Comparison of ENCODE assay signal across 8 mouse cellular contexts in the genomic region with DNA sequence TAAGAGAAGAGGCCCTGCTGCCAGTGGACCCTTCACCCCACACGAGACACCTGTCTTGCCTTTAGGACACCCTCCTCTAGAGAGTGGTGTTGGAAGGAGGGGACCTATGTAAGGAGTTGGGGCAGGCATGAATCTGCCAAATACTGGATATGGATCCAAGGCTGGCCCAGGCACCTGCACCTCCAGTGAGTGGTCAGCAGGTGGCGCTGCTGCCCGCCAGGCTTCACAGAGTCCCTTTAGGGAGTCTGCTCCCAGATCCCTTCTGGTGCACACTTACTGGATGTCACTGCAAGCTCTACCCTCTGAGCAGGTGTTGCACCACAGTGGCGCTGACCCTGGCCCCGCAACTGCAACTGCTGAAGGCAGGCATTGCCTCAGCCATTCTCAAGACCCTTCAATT. TPM values are rescaled to one million over a fixed set of nuclear protein-coding genes. Genes with fewer than 3 reads are reported as not detected.
DNase-seq lines count a peak whose midpoint lies in the region; ATAC-seq and TF ChIP-seq lines count a peak whose summit lies in the region.

No protein-coding gene starts in this region.

- H3K36me3 ChIP-seq in heart, embryonic 13.5 days = peaks cover 75% of the 10 kb centered on the region
- H3K36me3 ChIP-seq in kidney, postnatal 0 days (ENCODE audit: insufficient read depth, low read length) = peaks cover 23% of the 10 kb centered on the region
- H3K36me3 ChIP-seq in liver, embryonic 13.5 days = peaks cover 66% of the 10 kb centered on the region
- H3K36me3 ChIP-seq in stomach, embryonic 15.5 days = peaks cover 16% of the 10 kb centered on the region; the same call in 1 of the 2 replicates

- no peak overlapping the region for H3K9ac ChIP-seq in heart, embryonic 13.5 days
- no peak overlapping the region for H3K9ac ChIP-seq in kidney, postnatal 0 days (ENCODE audit: low read depth, low read length)
- no peak overlapping the region for H3K9ac ChIP-seq in liver, embryonic 13.5 days
- no peak overlapping the region for H3K9ac ChIP-seq in stomach, embryonic 15.5 days

- peak; percentile 98 for TF ChIP-seq CTCF in kidney, postnatal 0 days (IDR thresholded peaks at IDR 0.05; ENCODE audit: low read depth)

- no peak overlapping the region for H3K4me3 ChIP-seq in heart, embryonic 13.5 days
- no peak overlapping the region for H3K4me3 ChIP-seq in kidney, postnatal 0 days (replicated peaks; ENCODE audit: low read depth, low read length)
- H3K4me3 ChIP-seq in liver, embryonic 13.5 days (replicated peaks) = no peak overlapping the region
- H3K4me3 ChIP-seq in stomach, embryonic 15.5 days (replicated peaks) = no peak overlapping the region

- H3K4me1 ChIP-seq in heart, embryonic 13.5 days = peaks cover 27% of the 10 kb centered on the region
- peaks cover 5% of the 10 kb centered on the region; the same call in 1 of the 2 replicates for H3K4me1 ChIP-seq in kidney, postnatal 0 days (replicated peaks; ENCODE audit: insufficient read depth, low read length)
- peaks cover 36% of the 10 kb centered on the region for H3K4me1 ChIP-seq in liver, embryonic 13.5 days (replicated peaks)
- peaks cover 13% of the 10 kb centered on the region; the same call in 1 of the 2 replicates for H3K4me1 ChIP-seq in stomach, embryonic 15.5 days

- H3K27me3 ChIP-seq in heart, embryonic 13.5 days (replicated peaks) = no peaks in the 10 kb centered on the region
- H3K27me3 ChIP-seq in kidney, postnatal 0 days (ENCODE audit: insufficient read depth, low read length) = no peaks in the 10 kb centered on the region
- H3K27me3 ChIP-seq in liver, embryonic 13.5 days = no peaks in the 10 kb centered on the region
- no peaks in the 10 kb centered on the region for H3K27me3 ChIP-seq in stomach, embryonic 15.5 days (replicated peaks)

- H3K27ac ChIP-seq in heart, embryonic 13.5 days (replicated peaks) = no peak overlapping the region
- no peak overlapping the region for H3K27ac ChIP-seq in kidney, postnatal 0 days
- no peak overlapping the region; the same call in 1 of the 2 replicates for H3K27ac ChIP-seq in liver, embryonic 13.5 days
- no peak overlapping the region for H3K27ac ChIP-seq in stomach, embryonic 15.5 days

- peak; percentile 87 for DNase-seq in CD4-positive, CD25-positive, alpha-beta regulatory T cell, adult 2 months (ENCODE audit: low read depth, low spot score)
- peak; percentile 30 for DNase-seq in brain, embryonic 18.5 days (ENCODE audit: low read depth, low spot score)
- DNase-seq in kidney, postnatal 0 days (ENCODE audit: low spot score) = peak; percentile 86
- peak; percentile 69 for DNase-seq in liver, embryonic 13.5 days
- DNase-seq in neural tube, embryonic 10.5 days (ENCODE audit: extremely low spot score, low spot score) = peak; percentile 80

- no peak overlapping the region for H3K4me2 ChIP-seq in heart, embryonic 13.5 days
- no peak overlapping the region for H3K4me2 ChIP-seq in kidney, postnatal 0 days (ENCODE audit: low read length)
- no peak overlapping the region for H3K4me2 ChIP-seq in liver, embryonic 13.5 days
- H3K4me2 ChIP-seq in stomach, embryonic 15.5 days = no peak overlapping the region

- ATAC-seq in erythroid progenitor cell, adult 5-6 weeks (replicated peaks; ENCODE audit: low FRiP score, poor library complexity, severe bottlenecking) = peak; percentile 75
- ATAC-seq in heart, embryonic 13.5 days (ENCODE audit: extremely low read depth, insufficient number of reproducible peaks, low FRiP score, low TSS enrichment) = peak; percentile 15; the same call in 1 of the 2 replicates
- peak; percentile 40 for ATAC-seq in kidney, postnatal 0 days (replicated peaks; ENCODE audit: low FRiP score, low read depth)
- peak; percentile 54 for ATAC-seq in liver, embryonic 13.5 days (ENCODE audit: low read depth)
- peak; percentile 41 for ATAC-seq in stomach, embryonic 15.5 days (ENCODE audit: insufficient read depth, low FRiP score, low read depth)

- WGBS in heart, embryonic 13.5 days = 15% methylated on average over 5 of the region's 5 CpGs
- 13% methylated on average over 5 of the region's 5 CpGs for WGBS in kidney, postnatal 0 days
- 19% methylated on average over 5 of the region's 5 CpGs for WGBS in liver, embryonic 13.5 days (ENCODE audit: insufficient replicate concordance)
- 10% methylated on average over 5 of the region's 5 CpGs for WGBS in stomach, embryonic 15.5 days

- no peaks in the 10 kb centered on the region for H3K9me3 ChIP-seq in heart, embryonic 13.5 days
- no peaks in the 10 kb centered on the region for H3K9me3 ChIP-seq in kidney, postnatal 0 days (replicated peaks; ENCODE audit: low read length)
- no peaks in the 10 kb centered on the region for H3K9me3 ChIP-seq in liver, embryonic 13.5 days (replicated peaks)
- no peaks in the 10 kb centered on the region for H3K9me3 ChIP-seq in stomach, embryonic 15.5 days

RNA-seq across cellular contexts. Expression of gene Thap3, which starts 7.4 kb away (rescaled TPM):
- total RNA-seq in erythroid progenitor cell, adult 5-6 weeks (2015; ENCODE audit: low replicate concordance) = 6.8 TPM in 1 of 2 replicates, not detected in the other
- total RNA-seq in erythroid progenitor cell, adult 5-6 weeks (2017; ENCODE audit: low replicate concordance) = 4.0 TPM in 1 of 2 replicates, not detected in the other
- polyA plus RNA-seq in heart, embryonic 13.5 days (2015; fragmentation: Nextera tagmentation; extraction: Ambion mirVana) = 26.1 and 28.0 TPM in 2 replicates
- polyA plus RNA-seq in kidney, postnatal 0 days (2015; fragmentation: Nextera tagmentation; extraction: Ambion mirVana) = 34.5 and 35.1 TPM in 2 replicates
- polyA plus RNA-seq in liver, embryonic 13.5 days (2015; fragmentation: Nextera tagmentation; extraction: Ambion mirVana) = 7.8 and 8.1 TPM in 2 replicates
- polyA plus RNA-seq in stomach, embryonic 15.5 days (2015; fragmentation: Nextera tagmentation; extraction: Ambion mirVana) = 39.4 and 39.7 TPM in 2 replicates

RNA-seq across cellular contexts. Expression of gene Phf13, which starts 14.7 kb away (rescaled TPM):
- 2.5 and 2.9 TPM in 2 replicates for total RNA-seq in erythroid progenitor cell, adult 5-6 weeks (2015; ENCODE audit: low replicate concordance)
- total RNA-seq in erythroid progenitor cell, adult 5-6 weeks (2017; ENCODE audit: low replicate concordance) = 0.83 and 4.6 TPM in 2 replicates
- 17.8 and 18.3 TPM in 2 replicates for polyA plus RNA-seq in heart, embryonic 13.5 days (2015; fragmentation: Nextera tagmentation; extraction: Ambion mirVana)
- 23.6 and 23.7 TPM in 2 replicates for polyA plus RNA-seq in kidney, postnatal 0 days (2015; fragmentation: Nextera tagmentation; extraction: Ambion mirVana)
- polyA plus RNA-seq in liver, embryonic 13.5 days (2015; fragmentation: Nextera tagmentation; extraction: Ambion mirVana) = 5.4 and 6.2 TPM in 2 replicates
- 22.1 and 23.4 TPM in 2 replicates for polyA plus RNA-seq in stomach, embryonic 15.5 days (2015; fragmentation: Nextera tagmentation; extraction: Ambion mirVana)

RNA-seq across cellular contexts. Expression of gene Klhl21, which starts 27.2 kb away (rescaled TPM):
- 1.3 and 2.9 TPM in 2 replicates for total RNA-seq in erythroid progenitor cell, adult 5-6 weeks (2015; ENCODE audit: low replicate concordance)
- 0.91 and 1.0 TPM in 2 replicates for total RNA-seq in erythroid progenitor cell, adult 5-6 weeks (2017; ENCODE audit: low replicate concordance)
- 23.2 and 25.9 TPM in 2 replicates for polyA plus RNA-seq in heart, embryonic 13.5 days (2015; fragmentation: Nextera tagmentation; extraction: Ambion mirVana)
- 10.7 and 11.2 TPM in 2 replicates for polyA plus RNA-seq in kidney, postnatal 0 days (2015; fragmentation: Nextera tagmentation; extraction: Ambion mirVana)
- 6.0 and 6.5 TPM in 2 replicates for polyA plus RNA-seq in liver, embryonic 13.5 days (2015; fragmentation: Nextera tagmentation; extraction: Ambion mirVana)
- 13.5 and 14.0 TPM in 2 replicates for polyA plus RNA-seq in stomach, embryonic 15.5 days (2015; fragmentation: Nextera tagmentation; extraction: Ambion mirVana)

RNA-seq across cellular contexts. Expression of gene Zbtb48, which starts 46.1 kb away (rescaled TPM):
- 5.4 TPM in 1 of 2 replicates, not detected in the other for total RNA-seq in erythroid progenitor cell, adult 5-6 weeks (2015; ENCODE audit: low replicate concordance)
- 2.7 and 4.2 TPM in 2 replicates for total RNA-seq in erythroid progenitor cell, adult 5-6 weeks (2017; ENCODE audit: low replicate concordance)
- 10.0 and 11.6 TPM in 2 replicates for polyA plus RNA-seq in heart, embryonic 13.5 days (2015; fragmentation: Nextera tagmentation; extraction: Ambion mirVana)
- polyA plus RNA-seq in kidney, postnatal 0 days (2015; fragmentation: Nextera tagmentation; extraction: Ambion mirVana) = 14.4 and 16.3 TPM in 2 replicates
- 7.2 and 9.5 TPM in 2 replicates for polyA plus RNA-seq in liver, embryonic 13.5 days (2015; fragmentation: Nextera tagmentation; extraction: Ambion mirVana)
- polyA plus RNA-seq in stomach, embryonic 15.5 days (2015; fragmentation: Nextera tagmentation; extraction: Ambion mirVana) = 16.8 and 17.6 TPM in 2 replicates

RNA-seq across cellular contexts. Expression of gene Dnajc11, which starts 47.9 kb away (rescaled TPM):
- 41.9 and 46.9 TPM in 2 replicates for total RNA-seq in erythroid progenitor cell, adult 5-6 weeks (2015; ENCODE audit: low replicate concordance)
- 72.3 and 79.2 TPM in 2 replicates for total RNA-seq in erythroid progenitor cell, adult 5-6 weeks (2017; ENCODE audit: low replicate concordance)
- 57.1 and 59.2 TPM in 2 replicates for polyA plus RNA-seq in heart, embryonic 13.5 days (2015; fragmentation: Nextera tagmentation; extraction: Ambion mirVana)
- 48.4 and 56.1 TPM in 2 replicates for polyA plus RNA-seq in kidney, postnatal 0 days (2015; fragmentation: Nextera tagmentation; extraction: Ambion mirVana)
- polyA plus RNA-seq in liver, embryonic 13.5 days (2015; fragmentation: Nextera tagmentation; extraction: Ambion mirVana) = 58.3 and 66.6 TPM in 2 replicates
- 55.2 and 67.3 TPM in 2 replicates for polyA plus RNA-seq in stomach, embryonic 15.5 days (2015; fragmentation: Nextera tagmentation; extraction: Ambion mirVana)

Comparison
In these comparisons a context has a peak if more than half of its experiments do, and no peak if none do; other contexts are left out.
1. DNase-seq: peak in every context shown above with its lines; median percentile 87 in CD4-positive, CD25-positive, alpha-beta regulatory T cell, adult 2 months; 86 in kidney, postnatal 0 days; 80 in neural tube, embryonic 10.5 days; 69 in liver, embryonic 13.5 days; 30 in brain, embryonic 18.5 days.
2. ATAC-seq: peak in every context shown above with its lines; median percentile 75 in erythroid progenitor cell, adult 5-6 weeks; 54 in liver, embryonic 13.5 days; 41 in stomach, embryonic 15.5 days; 40 in kidney, postnatal 0 days; 15 in heart, embryonic 13.5 days.